Mouse (Mus musculus) midbrain, embryonic 12.5 days (tissue): ENCODE results near the gene Fam135a. TPM values are rescaled to one million over a fixed set of nuclear protein-coding genes. Genes with fewer than 3 reads are reported as not detected.
A peak's percentile ranks its signal among the peaks of the same experiment; 100 is the strongest.

ENCODE experiments used
- ATAC-seq: fragments of 200-750 bp; cut with Nextera tagmentation; 2 replicates; pipeline ENCODE4 v1.8.0; 2017; ENCODE audit warnings: low read depth, moderate TSS enrichment, moderate library complexity; ENCODE audit not compliant: low FRiP score
- H3K27ac ChIP-seq: fragments of 300-500 bp; sonication (generic); replicated peaks from 2 replicates; pipeline ENCODE4 v1.5.1; 2016; ENCODE audit warnings: mild to moderate bottlenecking
- H3K27me3 ChIP-seq: fragments of 300-500 bp; sonication (generic); 2 replicates; pipeline ENCODE4 v1.6.1; 2016; ENCODE audit warnings: mild to moderate bottlenecking
- H3K36me3 ChIP-seq: fragments of 300-500 bp; sonication (generic); 2 replicates; pipeline ENCODE4 v1.6.1; 2016
- H3K4me1 ChIP-seq: fragments of 300-500 bp; sonication (generic); 2 replicates; pipeline ENCODE4 v1.6.1; 2016
- H3K4me2 ChIP-seq: fragments of 300-500 bp; sonication (generic); replicated peaks from 2 replicates; pipeline ENCODE4 v1.6.1; 2016; ENCODE audit warnings: mild to moderate bottlenecking, moderate library complexity
- H3K4me3 ChIP-seq: fragments of 300-500 bp; sonication (generic); 2 replicates; pipeline ENCODE4 v1.5.1; 2016; ENCODE audit warnings: mild to moderate bottlenecking
- H3K9ac ChIP-seq: fragments of 300-500 bp; sonication (generic); replicated peaks from 2 replicates; pipeline ENCODE4 v1.6.1; 2016; ENCODE audit warnings: mild to moderate bottlenecking, moderate library complexity
- H3K9me3 ChIP-seq: fragments of 300-500 bp; sonication (generic); 2 replicates; pipeline ENCODE4 v1.6.1; 2016; ENCODE audit warnings: mild to moderate bottlenecking
- WGBS: fragments of 180-500 bp; shearing (Covaris S2); methylation state at CpG from one replicate; pipeline ENCODE4 v1.1.7; 2016; 5-methylcytosine and 5-hydroxymethylcytosine counted together
- polyA plus RNA-seq: library from polyadenylated mRNA; unstranded; fragments of >200 nt; fragmentation: Nextera tagmentation; extraction: Ambion mirVana; gene quantifications from 2 replicates; pipeline ENCODE4 v1.2.1, GENCODE M21; 2016

Gene Fam135a
- polyA plus RNA-seq, 1 experiment from 2014 or later: 51.1 TPM

DNA sequence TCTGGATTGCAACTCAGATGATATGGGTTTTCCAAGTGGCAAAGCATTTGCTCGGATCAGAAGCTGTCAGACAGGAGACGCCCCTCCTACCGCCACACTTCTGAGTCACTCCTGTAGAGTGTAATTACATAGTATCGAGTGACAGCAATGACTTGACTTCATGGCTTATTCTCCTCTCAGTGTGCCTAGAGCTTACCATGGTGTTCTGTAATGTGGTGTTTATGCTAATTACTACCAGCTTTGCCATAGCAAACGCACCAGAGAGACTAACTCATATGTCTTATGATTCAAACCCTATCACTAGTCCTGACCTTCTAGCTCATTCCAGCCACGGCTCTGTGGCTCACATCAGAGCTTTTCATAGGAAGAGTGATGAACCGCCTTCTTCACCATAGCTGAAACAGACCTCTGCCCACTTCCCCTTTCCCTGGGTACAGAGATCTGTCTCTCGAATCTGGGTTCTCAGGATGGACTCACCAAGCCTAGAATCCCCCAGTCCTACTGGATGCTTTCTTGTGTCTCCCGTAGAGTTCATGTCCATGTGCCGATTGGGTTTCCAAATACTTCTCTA lies 2.5 kb upstream of the Fam135a start:
- Histone ChIP-seq H3K27ac (no peak overlapping the region), H3K4me2 (no peak overlapping the region), H3K4me1 (peaks cover 3% of the 10 kb centered on the region; the same call in 1 of the 2 replicates), H3K36me3 (no peaks in the 10 kb centered on the region), H3K27me3 (no peaks in the 10 kb centered on the region; the same call in 1 of the 2 replicates), H3K9me3 (no peaks in the 10 kb centered on the region), H3K4me3 (no peak overlapping the region), H3K9ac (no peak overlapping the region)
- WGBS: 83% methylated on average over 10 of the region's 10 CpGs
- ATAC-seq: no peak

DNA sequence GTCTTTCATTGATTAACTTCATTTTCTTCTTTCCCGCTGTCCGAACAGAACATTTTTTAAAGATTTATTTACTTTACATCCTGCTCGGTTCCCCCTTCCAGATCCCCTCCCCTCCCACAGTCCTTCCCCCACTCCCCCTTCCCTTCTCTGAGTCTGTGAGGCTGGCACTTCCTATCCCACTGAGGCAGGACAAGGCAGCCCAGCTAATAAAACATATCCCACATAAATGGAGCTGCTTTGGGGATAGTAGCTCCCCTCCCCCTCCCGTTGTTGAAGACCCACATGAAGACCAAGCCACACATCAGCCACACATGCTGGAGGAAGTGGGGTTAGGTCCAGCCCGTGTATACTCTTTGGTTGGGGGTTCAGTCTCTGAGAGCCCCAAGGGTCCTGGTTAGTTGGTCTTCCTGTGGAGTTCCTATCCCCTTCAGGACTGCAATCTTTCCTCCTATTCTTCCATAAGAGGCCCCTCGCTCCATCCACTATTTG lies 773 bp upstream of the Fam135a start:
- 62% methylated on average over 6 of the region's 6 CpGs for WGBS
- Histone ChIP-seq H3K27me3 (no peaks in the 10 kb centered on the region; the same call in 1 of the 2 replicates), H3K9ac (peak overlapping the region; percentile 92), H3K4me1 (peaks cover 7% of the 10 kb centered on the region; the same call in 1 of the 2 replicates), H3K9me3 (no peaks in the 10 kb centered on the region), H3K4me3 (peak overlapping the region; percentile 94), H3K36me3 (no peaks in the 10 kb centered on the region), H3K4me2 (peak overlapping the region; percentile 59), H3K27ac (peak overlapping the region; percentile 90; the same call in 1 of the 2 replicates)
- ATAC-seq: peak; percentile 31

DNA sequence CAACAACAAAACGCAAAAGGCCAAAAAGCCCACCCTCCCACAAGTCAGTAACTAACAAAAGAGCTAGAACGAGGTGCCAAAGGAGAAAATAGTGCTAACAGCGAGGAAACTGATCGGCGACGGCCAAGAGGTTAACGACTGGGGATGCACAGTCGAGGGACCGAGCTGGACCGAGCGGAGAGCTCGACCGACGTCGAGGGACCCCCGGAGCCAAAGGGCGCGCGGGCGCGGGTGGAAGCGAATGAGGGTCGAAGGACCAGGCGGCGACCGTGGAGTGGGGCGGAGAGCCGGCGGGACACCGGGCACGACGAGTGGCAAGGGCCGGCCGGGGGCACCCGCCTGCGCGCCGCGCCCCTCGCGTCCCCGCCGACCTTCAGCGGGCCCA lies 608 bp downstream of the Fam135a start:
- peak; percentile 63; the same call in 1 of the 2 replicates for ATAC-seq
- 0% methylated on average over 38 of the region's 44 CpGs for WGBS
- H3K27me3 ChIP-seq: no peaks in the 10 kb centered on the region

DNA sequence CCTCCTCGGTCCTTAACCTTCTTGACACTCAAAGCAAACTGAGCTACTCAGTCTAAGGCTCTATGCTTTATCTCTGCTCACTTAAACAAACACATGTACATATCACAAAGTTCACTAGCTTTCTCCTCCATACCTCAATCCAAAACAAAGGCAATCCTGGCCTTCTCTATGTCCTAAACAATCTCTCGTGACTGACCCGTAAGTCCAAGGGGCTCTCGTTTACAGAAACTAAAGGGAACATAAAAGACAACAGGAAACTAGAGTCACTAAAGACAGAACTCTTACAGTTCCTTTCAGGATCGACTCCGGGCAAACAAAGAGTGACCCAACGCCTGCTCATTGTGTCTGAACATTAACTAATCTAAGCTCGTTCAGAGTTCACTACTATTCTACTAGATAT lies 2.6 kb downstream of the Fam135a start:
- no peak for ATAC-seq
- H3K9me3 ChIP-seq: no peaks in the 10 kb centered on the region
- H3K27me3 ChIP-seq: no peaks in the 10 kb centered on the region
- no peak overlapping the region for H3K9ac ChIP-seq
- no peak overlapping the region for H3K27ac ChIP-seq
- H3K4me2 ChIP-seq: no peak overlapping the region
- H3K36me3 ChIP-seq: no peaks in the 10 kb centered on the region
- no peak overlapping the region for H3K4me3 ChIP-seq
- 71% methylated on average over 8 of the region's 8 CpGs for WGBS
- H3K4me1 ChIP-seq: peaks cover 7% of the 10 kb centered on the region; the same call in 1 of the 2 replicates

More for the DNA sequence above, 608 bp downstream of the Fam135a start:
- H3K27ac ChIP-seq: peak overlapping the region; percentile 90
- H3K9me3 ChIP-seq: no peaks in the 10 kb centered on the region
- peak overlapping the region; percentile 92 for H3K9ac ChIP-seq
- peak overlapping the region; percentile 59 for H3K4me2 ChIP-seq
- peak overlapping the region; percentile 94 for H3K4me3 ChIP-seq
- no peaks in the 10 kb centered on the region for H3K36me3 ChIP-seq
- H3K4me1 ChIP-seq: peaks cover 7% of the 10 kb centered on the region; the same call in 1 of the 2 replicates

DNA sequence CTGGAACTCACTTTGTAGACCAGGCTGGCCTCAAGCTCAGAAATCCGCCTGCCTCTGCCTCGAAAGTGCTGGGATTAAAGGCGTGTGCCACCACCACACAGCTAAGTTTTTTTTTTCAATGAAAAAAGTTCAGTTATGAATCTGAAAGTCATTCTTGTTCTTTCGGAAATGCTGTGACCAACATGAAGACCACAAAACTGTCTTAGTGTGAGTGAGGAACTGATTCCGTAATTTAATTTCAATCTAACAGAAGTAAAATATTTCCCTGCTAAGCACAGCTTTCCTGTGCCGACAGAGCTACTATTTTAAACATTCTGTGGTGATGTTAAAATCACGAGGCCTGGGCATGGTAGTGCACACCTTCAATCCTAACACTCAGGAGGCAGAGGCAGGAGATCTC lies 7.7 kb downstream of the Fam135a start:
- 95% methylated on average over 7 of the region's 7 CpGs for WGBS

DNA sequence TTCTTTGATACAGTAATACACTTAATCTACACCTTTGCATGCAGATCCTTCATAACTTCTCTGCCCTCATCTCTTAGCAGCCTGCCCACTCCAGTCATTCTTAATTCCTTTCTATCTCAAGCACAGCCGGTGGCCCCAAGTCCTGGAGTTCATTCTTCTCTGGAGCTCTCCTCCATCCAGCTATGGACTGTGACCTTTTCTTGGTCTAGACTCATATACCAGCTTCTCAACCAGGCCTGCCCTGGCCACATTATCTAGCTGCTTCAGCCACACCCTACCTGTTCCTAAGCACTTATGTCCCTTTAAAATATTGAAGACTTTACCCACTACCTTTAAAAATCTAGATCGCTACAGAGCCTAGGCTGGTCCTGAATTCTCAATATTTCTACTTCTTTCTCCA lies 9.5 kb downstream of the Fam135a start:
- no peaks in the 10 kb centered on the region for H3K36me3 ChIP-seq
- WGBS: 92% methylated on average over 2 of the region's 2 CpGs
- no peak overlapping the region for H3K9ac ChIP-seq
- no peaks in the 10 kb centered on the region for H3K27me3 ChIP-seq
- no peaks in the 10 kb centered on the region for H3K4me1 ChIP-seq
- no peaks in the 10 kb centered on the region for H3K9me3 ChIP-seq
- no peak for ATAC-seq
- no peak overlapping the region for H3K4me3 ChIP-seq
- H3K4me2 ChIP-seq: no peak overlapping the region
- no peak overlapping the region for H3K27ac ChIP-seq

More for the DNA sequence above, 7.7 kb downstream of the Fam135a start:
- Histone ChIP-seq H3K4me2 (no peak overlapping the region), H3K4me3 (no peak overlapping the region), H3K9me3 (no peaks in the 10 kb centered on the region), H3K27ac (no peak overlapping the region), H3K4me1 (0 out of 2 replicates have a peak, but pooled peaks cover 2% of the 10 kb centered on the region), H3K27me3 (no peaks in the 10 kb centered on the region), H3K9ac (no peak overlapping the region), H3K36me3 (no peaks in the 10 kb centered on the region)
- ATAC-seq: no peak

DNA sequence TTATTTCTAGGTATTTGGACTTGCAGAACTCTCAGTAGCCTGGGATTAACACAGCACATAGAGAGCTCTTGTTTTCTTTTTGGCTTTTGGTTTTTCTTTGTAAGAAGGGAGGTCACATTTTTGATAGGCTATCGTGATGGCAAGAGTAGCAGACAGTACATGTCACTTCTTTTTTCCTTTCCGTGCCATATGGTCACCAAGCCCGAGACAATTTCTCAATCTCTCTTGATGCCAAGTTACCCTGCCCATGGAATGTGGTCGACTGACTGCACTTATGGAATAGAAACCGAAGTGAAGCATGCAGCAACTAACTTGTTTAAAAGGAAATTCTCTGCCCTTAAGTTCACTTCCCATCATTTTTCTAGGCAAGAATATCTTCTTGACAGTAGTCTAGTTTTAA lies 10.0 kb downstream of the Fam135a start:
- 71% methylated on average over 5 of the region's 5 CpGs for WGBS
- H3K27me3 ChIP-seq: no peaks in the 10 kb centered on the region
- no peak overlapping the region for H3K4me3 ChIP-seq
- no peaks in the 10 kb centered on the region for H3K9me3 ChIP-seq
- H3K36me3 ChIP-seq: no peaks in the 10 kb centered on the region
- no peak overlapping the region for H3K27ac ChIP-seq
- no peak overlapping the region for H3K4me2 ChIP-seq
- no peak overlapping the region for H3K9ac ChIP-seq
- no peak for ATAC-seq
- no peaks in the 10 kb centered on the region for H3K4me1 ChIP-seq

DNA sequence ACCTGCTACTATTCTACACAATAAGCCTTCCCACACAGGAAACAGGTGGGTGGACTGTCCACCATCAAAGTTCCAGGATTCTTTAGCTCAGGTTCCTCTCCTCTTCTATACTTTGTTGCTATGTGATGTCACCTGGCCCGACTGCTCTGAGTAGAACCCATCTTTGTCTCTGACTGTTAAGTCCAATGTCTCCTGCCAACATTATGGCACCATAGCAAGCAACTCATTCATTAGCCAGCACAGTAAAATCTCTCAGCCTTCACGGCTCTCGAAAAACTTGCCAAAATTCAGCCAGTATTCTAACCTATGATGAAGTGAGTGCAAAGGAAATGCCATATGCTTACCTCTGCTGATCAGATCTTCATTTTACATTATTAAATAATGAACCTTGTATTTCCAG lies 14.0 kb downstream of the Fam135a start:
- WGBS: 85% methylated on average over 3 of the region's 3 CpGs
- no peak overlapping the region for H3K9ac ChIP-seq
- no peak overlapping the region for H3K27ac ChIP-seq
- no peaks in the 10 kb centered on the region for H3K36me3 ChIP-seq
- ATAC-seq: no peak
- no peaks in the 10 kb centered on the region for H3K9me3 ChIP-seq
- no peaks in the 10 kb centered on the region for H3K4me1 ChIP-seq
- no peaks in the 10 kb centered on the region for H3K27me3 ChIP-seq
- H3K4me2 ChIP-seq: no peak overlapping the region
- H3K4me3 ChIP-seq: no peak overlapping the region

DNA sequence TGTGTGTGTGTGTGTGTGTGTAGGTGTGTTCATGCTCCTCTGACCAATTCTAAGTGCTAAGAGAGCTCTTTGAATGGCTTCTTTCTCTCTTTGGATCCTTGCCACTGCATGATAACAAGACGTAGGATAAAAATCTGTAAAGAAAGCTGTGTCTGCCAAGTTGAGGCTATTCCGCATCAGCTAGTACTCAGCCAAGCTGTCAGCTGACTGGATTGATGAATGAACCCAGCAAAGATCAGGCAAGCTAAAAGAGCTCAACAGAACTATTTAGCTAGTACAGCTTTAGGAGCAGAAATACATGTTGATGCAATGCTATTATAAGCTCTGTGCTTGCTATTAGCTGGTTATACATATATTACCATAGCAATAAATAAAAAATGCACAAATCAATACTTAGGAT lies 25.7 kb downstream of the Fam135a start:
- Histone ChIP-seq H3K27me3 (no peaks in the 10 kb centered on the region), H3K27ac (no peak overlapping the region), H3K36me3 (peaks cover 9% of the 10 kb centered on the region), H3K4me3 (no peak overlapping the region), H3K9me3 (no peaks in the 10 kb centered on the region), H3K9ac (no peak overlapping the region), H3K4me1 (no peaks in the 10 kb centered on the region), H3K4me2 (no peak overlapping the region)
- whole genome bisulfite sequencing: 70% methylated on average over 2 of the region's 2 CpGs
- peak; percentile 27; the same call in 1 of the 2 replicates for ATAC-seq

DNA sequence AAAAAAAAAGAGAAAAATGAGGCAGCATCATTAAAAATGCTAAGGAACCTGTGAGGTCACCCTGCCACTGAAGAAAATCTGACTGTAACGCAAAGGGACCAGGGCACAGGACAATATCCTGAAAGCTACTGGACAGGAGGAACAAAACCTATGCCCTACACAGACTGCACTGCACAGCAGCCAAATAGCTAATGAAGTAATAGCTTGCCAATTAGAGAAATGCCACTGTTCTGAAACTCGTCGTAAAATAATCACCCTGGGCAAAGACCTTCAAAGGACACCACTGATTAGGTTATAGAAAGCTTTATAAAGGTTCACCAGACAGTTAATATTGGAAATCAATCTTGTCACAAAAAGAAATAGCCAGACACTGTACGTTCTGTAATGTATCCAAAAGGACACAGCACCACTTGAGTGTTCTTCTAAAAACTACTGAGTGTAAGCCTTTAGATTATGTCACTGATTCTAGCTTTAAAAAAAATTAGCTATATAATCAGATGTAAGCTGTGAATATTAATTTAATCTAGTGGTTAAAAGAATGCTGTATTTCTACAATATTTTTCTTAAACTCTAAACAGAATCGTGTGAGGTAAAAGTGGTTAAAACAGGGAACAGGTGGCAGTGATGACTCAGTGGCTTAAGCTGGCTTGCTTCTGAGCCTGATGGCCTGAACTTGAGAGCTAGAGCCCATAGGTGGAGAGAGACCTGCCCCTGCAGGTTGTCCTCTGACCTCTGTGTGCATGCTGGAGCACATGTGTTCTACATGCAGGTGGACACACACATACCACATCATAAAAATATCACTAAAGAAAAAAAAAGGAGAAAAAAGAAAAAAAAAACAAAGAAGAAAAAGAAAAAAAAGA lies 26.5 kb downstream of the Fam135a start:
- no peak overlapping the region for H3K4me2 ChIP-seq
- no peak overlapping the region for H3K9ac ChIP-seq
- no peaks in the 10 kb centered on the region for H3K4me1 ChIP-seq
- H3K36me3 ChIP-seq: peaks cover 13% of the 10 kb centered on the region
- no peak overlapping the region for H3K4me3 ChIP-seq
- no peak overlapping the region for H3K27ac ChIP-seq
- WGBS: 85% methylated on average over 5 of the region's 5 CpGs
- ATAC-seq: no peak
- no peaks in the 10 kb centered on the region for H3K9me3 ChIP-seq
- no peaks in the 10 kb centered on the region for H3K27me3 ChIP-seq

DNA sequence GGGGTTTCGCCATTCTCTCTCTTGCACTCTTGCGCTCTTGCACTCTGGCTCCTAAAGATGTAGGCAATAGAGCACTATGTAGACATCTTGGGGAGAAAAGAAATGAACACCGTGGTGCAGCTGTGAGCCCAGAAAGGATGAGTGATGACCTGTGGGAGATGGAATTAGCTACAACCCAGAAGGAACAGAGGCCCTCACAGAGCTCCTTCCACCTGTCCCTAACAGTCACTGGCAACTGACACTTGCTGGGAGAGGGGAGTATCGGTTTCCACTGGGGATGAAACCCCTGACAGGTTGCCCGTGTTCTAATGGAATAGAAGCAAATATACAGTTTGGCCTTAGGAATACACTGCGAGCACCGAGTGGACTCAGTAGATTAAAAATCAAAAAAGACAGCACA lies 31.3 kb downstream of the Fam135a start:
- no peaks in the 10 kb centered on the region for H3K27me3 ChIP-seq
- H3K4me2 ChIP-seq: no peak overlapping the region
- WGBS: 95% methylated on average over 7 of the region's 7 CpGs
- no peak overlapping the region for H3K9ac ChIP-seq
- ATAC-seq: no peak
- H3K36me3 ChIP-seq: peaks cover 14% of the 10 kb centered on the region
- H3K4me3 ChIP-seq: no peak overlapping the region
- no peaks in the 10 kb centered on the region for H3K4me1 ChIP-seq
- no peak overlapping the region for H3K27ac ChIP-seq
- no peaks in the 10 kb centered on the region for H3K9me3 ChIP-seq

DNA sequence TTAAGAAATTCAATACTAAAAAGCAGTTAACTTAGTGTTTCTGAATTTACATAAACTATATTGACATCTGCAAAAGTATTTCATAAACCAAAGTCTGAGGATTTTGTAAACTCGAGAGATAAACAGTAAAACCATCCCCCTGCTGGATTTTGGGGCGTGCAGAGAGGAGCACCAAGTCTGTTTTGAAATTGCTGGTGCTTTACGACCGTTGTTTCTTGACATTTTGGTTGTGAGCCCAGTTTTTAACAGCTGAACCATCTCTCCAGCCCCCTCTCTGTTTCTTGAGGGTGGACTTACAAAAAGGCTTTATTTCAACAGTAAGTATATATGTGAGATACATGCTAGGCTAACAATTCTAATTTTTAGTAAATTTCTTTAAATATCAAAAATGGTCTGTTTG lies 33.4 kb downstream of the Fam135a start:
- Histone ChIP-seq H3K4me1 (no peaks in the 10 kb centered on the region), H3K9me3 (no peaks in the 10 kb centered on the region), H3K9ac (no peak overlapping the region), H3K4me3 (no peak overlapping the region), H3K27me3 (no peaks in the 10 kb centered on the region), H3K4me2 (no peak overlapping the region), H3K27ac (no peak overlapping the region), H3K36me3 (peaks cover 10% of the 10 kb centered on the region)
- ATAC-seq: no peak
- WGBS: 92% methylated on average over 4 of the region's 4 CpGs
